Mouse (Mus musculus): ENCODE measurements around the gene S1pr5.

DNA sequence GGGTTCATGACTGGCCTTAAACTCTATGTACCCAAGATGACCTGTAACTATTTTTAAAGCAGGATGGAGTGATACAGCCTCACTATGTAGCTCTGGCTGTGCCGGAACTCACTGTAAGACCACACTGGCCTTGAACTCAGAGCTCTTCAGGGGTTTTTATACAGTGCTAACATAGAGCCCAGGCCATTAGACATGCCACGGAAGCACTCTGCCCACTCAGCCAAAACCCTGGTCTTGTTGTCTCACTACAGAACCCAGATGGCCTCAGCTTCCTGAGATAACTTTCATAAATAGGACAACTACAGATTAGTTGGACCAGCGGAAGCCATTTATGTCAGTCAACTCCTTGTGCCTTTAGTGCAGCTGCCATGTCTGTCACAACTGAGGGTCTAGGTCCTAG, 26.1 kb upstream of the S1pr5 start:
- TF ChIP-seq CTCF (IDR thresholded peaks at IDR 0.05) (no peak), EP300 (IDR thresholded peaks at IDR 0.05) (no peak)

All from lung, postnatal 0 days (tissue).